Mouse (Mus musculus) effector memory CD4-positive, alpha-beta T cell, adult 7 months (primary cell): ENCODE results near the gene Gm6356. TPM values are rescaled to one million over a fixed set of nuclear protein-coding genes. Genes with fewer than 3 reads are reported as not detected.

Source experiments
- polyA plus RNA-seq: library from polyadenylated mRNA; unstranded; fragments of 100-300 nt; shearing (Covaris generic); gene quantifications from one replicate; pipeline ENCODE4 v1.2.1, GENCODE M21; 2017

The Gm6356 gene
- polyA plus RNA-seq, result not detected

GRCm38 (mm10) chr14:6973718-6974117, at the start of gene Gm6356:
TSS of gene Gm6356 (minus strand) at chr14:6973818.

Other genes with a start within 250 kb of the Gm6356 start
- gene Gm3636, start 231.5 kb downstream of the Gm6356 start, polyA plus RNA-seq, result 3.1 TPM
- 0.39 TPM for gene Gm8362, start 199.4 kb downstream of the Gm6356 start, polyA plus RNA-seq
- gene Gm3642, start 133.5 kb downstream of the Gm6356 start, polyA plus RNA-seq, result not detected
- gene Gm3667, start 83.9 kb downstream of the Gm6356 start, polyA plus RNA-seq, result not detected
- gene Gm10406, start 53.6 kb upstream of the Gm6356 start, polyA plus RNA-seq, result not detected
- gene Gm3685, start 71.2 kb upstream of the Gm6356 start, polyA plus RNA-seq, result not detected
- not detected for gene Gm3696, start 126.8 kb upstream of the Gm6356 start, polyA plus RNA-seq
- gene Gm6676, start 151.6 kb upstream of the Gm6356 start, polyA plus RNA-seq, result not detected
- 0.46 TPM for gene Gm3512, start 200.7 kb upstream of the Gm6356 start, polyA plus RNA-seq
- gene Gm16434, start 220.7 kb upstream of the Gm6356 start, polyA plus RNA-seq, result not detected